Comparison of ENCODE assay signal across 8 mouse cellular contexts in genomic region chr16:94369596-94370172, GRCm38 (mm10). TPM values are rescaled to one million over a fixed set of nuclear protein-coding genes. Genes with fewer than 3 reads are reported as not detected.
DNase-seq lines count a peak whose midpoint lies in the region; ATAC-seq and TF ChIP-seq lines count a peak whose summit lies in the region.

No protein-coding gene starts in this region.

- DNase-seq in liver, adult 2 months (ENCODE audit: extremely low read depth, low read depth, low spot score) = peak; percentile 48
- DNase-seq in liver = no peak
- peak; percentile 36 for DNase-seq in brain, adult 2 months (ENCODE audit: low read depth, low spot score)
- no peak for DNase-seq in left cerebral cortex, postnatal 36 days (ENCODE audit: low spot score in 2 of 2)
- no peak for DNase-seq in frontal cortex, postnatal 36 days (ENCODE audit: low spot score in 2 of 2)
- DNase-seq in ovary, postnatal 14 days (ENCODE audit: low spot score) = no peak

- 4% methylated on average over 6 of the region's 6 CpGs for WGBS in liver, adult 2 months
- 8% methylated on average over 6 of the region's 6 CpGs for WGBS in heart, embryonic 16.5 days
- 8% methylated on average over 6 of the region's 6 CpGs for WGBS in macrophage (ENCODE audit: missing documents)

- peak overlapping the region; percentile 91 for H3K9ac ChIP-seq in liver, adult 2 months (ENCODE audit: low read depth, low read length)
- H3K9ac ChIP-seq in heart, embryonic 16.5 days (ENCODE audit: low read length) = peak overlapping the region; percentile 89

- H3K79me2 ChIP-seq in liver, adult 2 months (ENCODE audit: control insufficient read depth, insufficient read depth, low read length) = 0 out of 2 replicates have a peak, but pooled peaks cover 6% of the 10 kb centered on the region
- H3K79me2 ChIP-seq in macrophage (ENCODE audit: inconsistent target) = peaks cover 32% of the 10 kb centered on the region; the same call in 1 of the 2 replicates

- H3K4me3 ChIP-seq in liver, adult 2 months (ENCODE audit: insufficient read depth, low read depth, low read length) = peak overlapping the region; percentile 78
- peak overlapping the region; percentile 71 for H3K4me3 ChIP-seq in heart, embryonic 16.5 days (ENCODE audit: low read length)
- peak overlapping the region; percentile 27; the same call in 1 of the 2 replicates for H3K4me3 ChIP-seq in macrophage (ENCODE audit: inconsistent target)

- no peak for TF ChIP-seq CTCF in liver, adult 2 months (IDR thresholded peaks at IDR 0.05; ENCODE audit: low read depth, low read length)

- TF ChIP-seq POLR2A in liver, adult 2 months (IDR thresholded peaks at IDR 0.05; ENCODE audit: extremely low read depth, insufficient read depth, low read length) = no peak

- H3K27me3 ChIP-seq in liver, adult 2 months (ENCODE audit: control insufficient read depth, insufficient read depth, low read length) = no peaks in the 10 kb centered on the region
- H3K27me3 ChIP-seq in heart, embryonic 16.5 days (ENCODE audit: control insufficient read depth, insufficient read depth, low read length) = no peaks in the 10 kb centered on the region

- H3K36me3 ChIP-seq in liver, adult 2 months (ENCODE audit: control insufficient read depth, insufficient read depth, low read length) = 0 out of 2 replicates have a peak, but pooled peaks cover 2% of the 10 kb centered on the region
- H3K36me3 ChIP-seq in heart, embryonic 16.5 days (ENCODE audit: control insufficient read depth, insufficient read depth) = 0 out of 2 replicates have a peak, but pooled peaks cover 1% of the 10 kb centered on the region
- H3K36me3 ChIP-seq in macrophage (ENCODE audit: inconsistent target) = no peaks in the 10 kb centered on the region

- H3K4me2 ChIP-seq in heart, embryonic 16.5 days (ENCODE audit: low read depth, low read length) = peak overlapping the region; percentile 74

- H3K9me3 ChIP-seq in heart, embryonic 16.5 days (replicated peaks; ENCODE audit: control insufficient read depth, low read length) = no peaks in the 10 kb centered on the region

- intact Hi-C loops in left cerebral cortex, postnatal 36 days (cut with DNase I) = loop anchor here (1.0 to 10.0 kb wide), 2 partner anchors 56 to 155 kb away; partner anchors contain the start of genes Hlcs and Vps26c

- H3K4me1 ChIP-seq in liver, adult 2 months (ENCODE audit: control insufficient read depth, insufficient read depth, low read length) = peaks cover 9% of the 10 kb centered on the region; the same call in 1 of the 2 replicates
- peaks cover 25% of the 10 kb centered on the region for H3K4me1 ChIP-seq in heart, embryonic 16.5 days (ENCODE audit: control insufficient read depth, insufficient read depth, low read length)

- H3K27ac ChIP-seq in liver, adult 2 months (replicated peaks; ENCODE audit: insufficient read depth, low read depth, low read length) = peak overlapping the region; percentile 95
- H3K27ac ChIP-seq in heart, embryonic 16.5 days (ENCODE audit: low read length) = peak overlapping the region; percentile 98
- H3K27ac ChIP-seq in macrophage = no peak overlapping the region

- no peak for ATAC-seq in heart, embryonic 16.5 days (replicated peaks; ENCODE audit: extremely low read depth, insufficient read depth, low FRiP score)

RNA-seq across cellular contexts. Expression of gene Ttc3, which starts 0.7 kb away (rescaled TPM):
- total RNA-seq in liver, adult 2 months (2014; rRNA removed) = 26.7 and 28.6 TPM in 2 replicates
- 6.8 and 9.3 TPM in 2 replicates for polyA plus RNA-seq in liver, adult 2 months (2012; rRNA removed)
- polyA plus RNA-seq in heart, embryonic 16.5 days (2015; fragmentation: Nextera tagmentation; extraction: Ambion mirVana) = 141 and 148 TPM in 2 replicates
- 100 to 1,000 TPM in 6 of 26 experiments, 10 to 100 TPM in 20; 16.9 to 143 (median 52.5) TPM for total RNA-seq in macrophage (2018; cell fraction: chromatin; rRNA removed)
- total RNA-seq in macrophage (2018; cell fraction: cytosol; rRNA removed) = 10 to 100 TPM; 16.1 to 31.8 (median 26.5) TPM
- total RNA-seq in macrophage (2018; cell fraction: nucleus; rRNA removed) = 10 to 100 TPM; 15.0 to 83.1 (median 27.3) TPM
- polyA plus RNA-seq in macrophage (2018) = 13.1 to 38.2 TPM (median 20.7 TPM) in 3 replicates
- total RNA-seq in left cerebral cortex, postnatal 36 days (2021) = 100 to 1,000 TPM; 933 to 964 TPM

RNA-seq across cellular contexts. Expression of gene Pigp, which starts 2.0 kb away (rescaled TPM):
- total RNA-seq in liver, adult 2 months (2014; rRNA removed) = 34.0 and 41.2 TPM in 2 replicates
- polyA plus RNA-seq in liver, adult 2 months (2012; rRNA removed) = 7.6 and 13.1 TPM in 2 replicates
- polyA plus RNA-seq in heart, embryonic 16.5 days (2015; fragmentation: Nextera tagmentation; extraction: Ambion mirVana) = 105 and 119 TPM in 2 replicates
- 10 to 100 TPM in 11 of 26 experiments, 1 to 10 TPM in 15; 1.7 to 29.0 (median 8.6) TPM for total RNA-seq in macrophage (2018; cell fraction: chromatin; rRNA removed)
- total RNA-seq in macrophage (2018; cell fraction: cytosol; rRNA removed) = 10 to 100 TPM; 21.0 to 47.2 (median 26.9) TPM
- total RNA-seq in macrophage (2018; cell fraction: nucleus; rRNA removed) = 10 to 100 TPM in 20 of 26 experiments, 1 to 10 TPM in 6; 4.5 to 39.8 (median 16.2) TPM
- polyA plus RNA-seq in macrophage (2018) = 19.2 to 31.0 TPM (median 24.7 TPM) in 3 replicates
- 10 to 100 TPM; 43.1 to 43.8 TPM for total RNA-seq in left cerebral cortex, postnatal 36 days (2021)

RNA-seq across cellular contexts. Expression of gene Ripply3, which starts 41.5 kb away (rescaled TPM):
- total RNA-seq in liver, adult 2 months (2014; rRNA removed) = 0.74 and 1.6 TPM in 2 replicates
- 0.99 and 1.1 TPM in 2 replicates for polyA plus RNA-seq in liver, adult 2 months (2012; rRNA removed)
- 4.9 TPM in 2 replicates for polyA plus RNA-seq in heart, embryonic 16.5 days (2015; fragmentation: Nextera tagmentation; extraction: Ambion mirVana)
- not detected for total RNA-seq in macrophage (2018; cell fraction: chromatin; rRNA removed)
- under 1 TPM in 1 of 26 experiments, not detected in 25; 0.05 TPM for total RNA-seq in macrophage (2018; cell fraction: cytosol; rRNA removed)
- total RNA-seq in macrophage (2018; cell fraction: nucleus; rRNA removed) = not detected
- polyA plus RNA-seq in macrophage (2018) = not detected in 3 replicates
- under 1 TPM in 1 of 2 experiments, not detected in 1; 0.25 TPM for total RNA-seq in left cerebral cortex, postnatal 36 days (2021)

RNA-seq across cellular contexts. Expression of gene Hlcs, which starts 56.3 kb away (rescaled TPM):
- 6.0 and 6.4 TPM in 2 replicates for total RNA-seq in liver, adult 2 months (2014; rRNA removed)
- 6.4 and 7.2 TPM in 2 replicates for polyA plus RNA-seq in liver, adult 2 months (2012; rRNA removed)
- 6.8 and 7.1 TPM in 2 replicates for polyA plus RNA-seq in heart, embryonic 16.5 days (2015; fragmentation: Nextera tagmentation; extraction: Ambion mirVana)
- total RNA-seq in macrophage (2018; cell fraction: chromatin; rRNA removed) = 10 to 100 TPM in 11 of 26 experiments, 1 to 10 TPM in 15; 2.5 to 19.3 (median 9.0) TPM
- 1 to 10 TPM; 2.1 to 4.9 (median 3.6) TPM for total RNA-seq in macrophage (2018; cell fraction: cytosol; rRNA removed)
- total RNA-seq in macrophage (2018; cell fraction: nucleus; rRNA removed) = 10 to 100 TPM in 9 of 26 experiments, 1 to 10 TPM in 17; 2.4 to 17.0 (median 8.1) TPM
- 2.8 to 6.0 TPM (median 5.2 TPM) in 3 replicates for polyA plus RNA-seq in macrophage (2018)
- 10 to 100 TPM; 15.6 to 20.0 TPM for total RNA-seq in left cerebral cortex, postnatal 36 days (2021)

Comparison
In these comparisons a context has a peak if more than half of its experiments do, and no peak if none do; other contexts are left out.
1. DNase-seq: peak in liver, adult 2 months (single experiment) and brain, adult 2 months (single experiment); none in liver (single experiment), left cerebral cortex, postnatal 36 days (0 of 2), frontal cortex, postnatal 36 days (0 of 2) and ovary, postnatal 14 days (single experiment).
2. H3K4me3 ChIP-seq: peak in every context shown above with its lines; median percentile 78 in liver, adult 2 months; 71 in heart, embryonic 16.5 days; 27 in macrophage.